Mouse (Mus musculus) lung, postnatal 36 days (tissue): ENCODE results near the gene Zswim5.
A peak's percentile ranks its signal among the peaks of the same experiment; 100 is the strongest.

ENCODE experiments used
- DNase-seq: peaks from one replicate; pipeline ENCODE4 v3.0.0; 2022; ENCODE audit warnings: mixed read lengths

The Zswim5 gene

GRCm38 (mm10) chr4:116928006-116928651 is 51.0 kb downstream of the Zswim5 start:
- no peak for DNase-seq

DNA sequence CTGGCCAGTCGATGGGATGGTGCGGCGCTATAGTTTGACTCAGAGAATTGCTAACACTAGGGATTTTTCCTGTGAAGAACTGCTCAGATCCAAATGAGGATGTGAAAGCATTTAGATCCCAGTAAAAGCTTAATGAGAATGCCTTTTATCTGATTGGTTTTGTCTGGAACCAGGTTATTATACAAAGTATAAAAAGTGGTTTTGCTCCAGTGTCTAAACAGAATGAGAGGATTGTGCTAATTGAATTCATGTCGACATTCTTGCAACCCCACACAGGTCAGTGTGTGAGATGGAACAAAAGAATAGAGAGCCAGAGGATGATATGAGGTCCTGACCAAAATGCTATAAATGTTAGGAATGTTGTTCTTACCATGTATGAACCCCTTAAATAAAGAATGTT is 62.4 kb downstream of the Zswim5 start:
- DNase-seq, result no peak

- no peak for DNase-seq
These were observed 65.5 kb downstream of the Zswim5 start for GRCm38 (mm10) chr4:116942695-116943094.

DNA sequence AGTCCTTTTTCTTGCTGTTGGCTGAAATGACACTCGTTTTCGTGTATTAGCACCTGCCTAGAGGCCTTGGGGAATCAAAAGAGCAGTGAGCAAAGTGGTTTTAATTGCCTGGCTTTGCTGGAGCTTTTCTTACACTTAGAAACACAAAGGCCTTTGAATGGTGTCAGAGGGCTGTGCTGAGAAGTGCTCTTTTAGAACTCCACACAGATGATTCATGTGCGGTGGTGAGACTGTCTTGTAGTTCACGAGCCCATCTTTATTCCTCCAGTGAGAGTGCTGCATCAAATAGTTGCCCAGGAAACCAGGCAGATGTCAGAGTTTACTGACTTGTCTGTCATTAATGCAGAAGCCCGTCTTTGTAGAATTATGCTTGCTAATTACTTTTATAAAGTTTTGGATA is 66.9 kb downstream of the Zswim5 start:
- no peak for DNase-seq

DNA sequence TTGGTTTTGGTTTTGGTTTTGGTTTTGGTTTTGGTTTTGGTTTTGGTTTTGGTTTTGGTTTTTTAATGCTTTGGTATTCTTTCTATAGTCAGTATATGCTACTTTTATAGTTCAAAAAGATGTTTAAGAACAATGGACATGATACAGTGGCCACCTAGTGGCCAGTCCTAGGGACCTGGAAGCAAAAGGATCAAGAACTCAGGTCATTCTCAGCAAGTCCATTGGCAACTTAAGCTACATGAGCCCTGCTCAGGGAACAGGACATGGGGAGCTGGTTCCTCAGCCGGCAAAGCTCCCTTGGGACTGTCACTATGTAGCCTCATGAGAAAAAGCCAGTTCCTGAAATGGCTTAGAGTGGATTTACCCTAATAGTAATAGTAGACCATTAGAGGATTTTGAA is 74.5 kb downstream of the Zswim5 start:
- no peak for DNase-seq

DNA sequence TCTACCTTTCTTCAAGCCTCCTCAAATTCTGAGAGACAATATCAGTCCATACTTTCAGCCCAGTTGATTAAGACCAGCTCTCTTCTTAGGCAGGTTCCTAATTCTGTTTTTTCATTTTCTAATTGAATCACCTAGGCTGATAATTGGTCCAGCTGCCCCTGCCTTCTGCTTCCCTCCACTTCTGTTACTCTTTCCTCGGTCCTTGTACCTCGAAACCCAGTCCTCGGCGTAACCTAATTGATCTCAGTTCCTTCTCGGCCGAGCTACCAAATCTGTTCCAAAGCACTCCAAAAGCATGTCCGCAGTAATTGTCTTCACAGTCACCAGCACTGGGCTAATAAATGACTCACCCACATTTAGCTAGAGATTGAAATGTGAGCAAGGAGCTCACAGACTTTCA is 77.8 kb downstream of the Zswim5 start:
- no peak for DNase-seq

DNA sequence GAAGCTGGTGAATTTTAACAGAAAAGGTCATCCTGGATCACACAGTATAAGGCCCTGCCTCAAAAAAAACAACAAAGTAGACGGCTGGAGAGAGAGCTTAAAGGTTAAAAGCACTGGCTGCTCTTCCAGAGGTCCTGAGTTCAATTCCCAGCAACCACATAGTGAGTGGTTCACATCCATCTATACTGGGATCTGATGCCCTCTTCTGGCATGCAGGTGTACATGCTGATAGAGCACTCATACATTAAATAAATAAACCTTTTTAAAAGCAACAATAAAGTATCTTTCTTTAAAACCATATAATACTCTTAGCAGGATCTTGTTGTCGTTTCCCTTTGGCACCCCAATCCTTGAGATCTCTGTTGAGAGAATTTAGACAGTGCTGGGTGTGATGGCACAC is 99.3 kb downstream of the Zswim5 start:
- no peak for DNase-seq

- DNase-seq, result no peak
These were observed 108.5 kb downstream of the Zswim5 start for GRCm38 (mm10) chr4:116985681-116986080.

- peak; percentile 88 for DNase-seq
These were observed 109.4 kb downstream of the Zswim5 start for GRCm38 (mm10) chr4:116986400-116987121.

GRCm38 (mm10) chr4:116987122-116987456 is 109.9 kb downstream of the Zswim5 start:
- DNase-seq, result no peak

GRCm38 (mm10) chr4:116989731-116990130 is 112.6 kb downstream of the Zswim5 start:
- DNase-seq, result no peak

- peak; percentile 90 for DNase-seq
These were observed 114.2 kb downstream of the Zswim5 start for GRCm38 (mm10) chr4:116991366-116991765.

DNA sequence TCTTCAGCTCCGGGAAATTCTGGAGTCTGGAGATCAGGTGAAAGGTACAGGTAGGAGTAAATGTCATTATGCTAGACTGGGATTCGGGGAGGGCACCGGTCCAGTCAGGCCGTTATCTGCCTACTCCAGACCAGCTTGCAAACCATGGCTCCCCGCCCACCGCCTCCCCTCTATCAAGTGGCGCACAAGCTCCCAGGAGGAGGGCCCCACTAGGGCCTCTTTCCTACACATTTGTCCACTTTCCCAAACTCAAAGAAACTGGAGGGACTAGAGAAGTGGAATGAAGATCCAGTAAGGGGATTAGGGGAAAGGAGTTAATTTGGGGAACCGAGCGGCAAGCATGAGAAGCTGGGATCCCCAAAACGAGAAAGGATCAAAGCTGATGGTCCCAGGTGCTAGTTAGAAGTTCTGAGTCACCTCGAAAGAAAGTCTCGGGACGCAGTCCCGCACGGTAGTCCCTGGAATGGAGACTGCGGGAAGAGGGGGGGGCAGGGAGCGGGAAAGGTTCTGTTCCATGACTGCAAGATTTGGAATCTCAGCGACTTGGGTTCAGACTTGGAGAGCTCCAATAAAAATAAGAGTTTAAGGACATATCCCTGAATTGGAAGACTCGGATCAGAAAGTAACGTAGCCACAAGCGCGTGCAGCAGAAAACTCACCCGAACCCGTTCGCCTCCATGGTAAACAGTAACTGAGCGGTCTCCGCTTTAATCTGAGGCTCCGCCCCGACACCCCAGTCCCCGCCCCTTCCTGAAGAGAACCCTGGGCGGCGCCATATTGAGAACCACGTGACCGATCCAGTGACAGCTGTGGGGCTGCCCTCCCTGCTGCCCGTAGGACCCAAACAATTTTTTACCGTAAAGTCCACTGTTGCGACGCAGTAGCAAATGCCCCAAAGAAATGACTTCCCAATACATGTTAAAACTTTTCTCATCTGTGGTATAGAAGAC is 116.8 kb downstream of the Zswim5 start, which contains the start of gene Urod:
Urod (minus strand) TSS at position 742 of the 950 bp plus-strand sequence.
- peak; percentile 99 for DNase-seq

DNA sequence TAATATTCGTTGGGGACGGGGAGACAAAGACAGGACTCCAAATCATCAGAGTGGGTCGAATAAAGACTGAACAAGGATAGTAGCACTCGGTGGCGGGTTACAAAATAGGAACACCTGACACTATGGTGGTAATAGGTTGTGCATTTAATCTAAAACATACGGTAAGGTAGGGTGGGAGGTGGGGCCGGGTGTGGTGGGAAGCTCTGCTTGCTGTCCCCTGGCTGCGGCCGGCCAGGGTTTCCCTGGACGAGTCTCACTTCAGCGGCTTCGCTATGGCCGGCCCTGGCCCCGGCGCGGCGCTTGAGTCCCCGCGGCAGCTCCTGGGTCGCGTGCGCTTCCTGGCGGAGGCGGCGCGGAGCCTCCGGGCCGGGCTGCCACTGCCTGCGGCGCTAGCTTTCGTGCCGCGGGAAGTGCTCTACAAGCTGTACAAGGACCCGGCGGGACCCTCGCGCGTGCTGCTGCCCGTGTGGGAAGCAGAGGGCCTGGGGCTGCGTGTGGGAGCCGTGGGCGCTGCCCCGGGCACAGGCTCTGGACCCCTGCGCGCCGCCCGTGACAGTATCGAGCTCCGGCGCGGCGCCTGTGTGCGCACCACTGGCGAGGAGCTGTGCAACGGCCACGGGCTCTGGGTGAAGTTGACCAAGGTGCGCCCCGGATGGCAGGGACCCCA is 118.1 kb downstream of the Zswim5 start, which contains the start of gene Hectd3:
Hectd3 (plus strand) TSS at position 187 of the 667 bp plus-strand sequence.
- peak; percentile 83 for DNase-seq

DNA sequence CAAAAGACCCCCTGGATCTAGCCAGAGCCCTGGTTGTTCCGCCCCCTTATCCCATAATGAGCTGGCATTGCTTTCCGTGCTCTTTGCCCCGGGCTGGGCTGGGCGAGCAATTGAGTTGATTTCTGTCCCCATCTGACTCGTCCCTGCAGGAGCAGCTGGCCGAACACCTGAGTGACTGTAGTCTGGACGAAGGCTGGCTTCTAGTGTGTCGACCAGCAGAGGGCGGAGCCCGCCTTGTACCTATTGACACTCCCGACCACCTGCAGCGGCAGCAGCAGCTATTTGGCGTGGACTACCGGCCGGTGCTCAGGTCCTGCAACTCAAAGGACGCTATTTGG is 118.6 kb downstream of the Zswim5 start:
- peak; percentile 70 for DNase-seq

- DNase-seq, result no peak
These were observed 122.5 kb downstream of the Zswim5 start for GRCm38 (mm10) chr4:116999513-117000154.

GRCm38 (mm10) chr4:117001957-117002356 is 124.8 kb downstream of the Zswim5 start:
- DNase-seq, result no peak

GRCm38 (mm10) chr4:117002543-117003521 is 125.7 kb downstream of the Zswim5 start:
- DNase-seq, result peak; percentile 86

GRCm38 (mm10) chr4:117004649-117005048 is 127.5 kb downstream of the Zswim5 start:
- no peak for DNase-seq

DNA sequence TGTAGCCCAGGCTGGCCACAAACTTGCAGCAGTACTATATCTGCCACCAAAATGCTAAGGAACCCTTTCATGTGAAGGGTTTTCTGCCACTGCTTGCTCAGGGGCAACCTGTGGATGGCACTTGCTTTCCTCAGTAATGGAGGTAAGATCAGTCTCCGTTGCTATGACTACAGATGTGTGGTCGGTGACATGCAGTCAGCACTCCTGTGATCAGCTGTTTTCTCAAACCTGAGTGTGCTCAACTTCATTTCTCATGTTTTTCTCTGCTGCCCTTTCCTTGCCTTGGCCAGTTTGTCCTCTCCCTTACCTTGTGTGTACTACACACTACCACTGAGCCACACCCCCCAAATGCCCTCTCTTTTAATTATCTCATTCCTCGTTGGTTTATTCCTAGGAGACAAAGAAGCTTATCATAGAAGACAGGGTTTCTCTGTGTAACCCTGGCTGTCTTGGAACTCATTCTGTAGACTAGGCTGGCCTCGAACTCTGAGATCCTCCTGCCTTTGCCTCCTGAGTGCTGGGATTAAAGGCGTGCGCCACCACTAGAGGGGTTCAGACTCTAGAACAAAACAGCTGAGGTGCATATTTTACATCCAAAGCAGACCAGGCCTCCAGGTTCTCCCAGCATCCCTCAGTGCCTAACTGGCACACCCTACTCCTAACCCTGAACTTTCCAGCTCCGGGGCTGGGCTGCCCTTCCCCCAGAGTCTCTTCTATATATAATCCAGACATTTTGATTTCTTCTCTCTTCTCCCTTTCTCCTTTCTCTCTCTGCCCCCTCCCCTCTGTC is 128.6 kb downstream of the Zswim5 start:
- no peak for DNase-seq
